Mouse (Mus musculus) CD4-positive naive resting alpha-beta T cell, adult 57 days (primary cell): ENCODE results near the gene Apoa1. TPM values are rescaled to one million over a fixed set of nuclear protein-coding genes. Genes with fewer than 3 reads are reported as not detected.

Experiments
- total RNA-seq: library from RNA; stranded (reverse); gene quantifications from one replicate; pipeline ENCODE4 v1.2.4, GENCODE M21; 2023

The Apoa1 gene
- not detected for total RNA-seq

DNA sequence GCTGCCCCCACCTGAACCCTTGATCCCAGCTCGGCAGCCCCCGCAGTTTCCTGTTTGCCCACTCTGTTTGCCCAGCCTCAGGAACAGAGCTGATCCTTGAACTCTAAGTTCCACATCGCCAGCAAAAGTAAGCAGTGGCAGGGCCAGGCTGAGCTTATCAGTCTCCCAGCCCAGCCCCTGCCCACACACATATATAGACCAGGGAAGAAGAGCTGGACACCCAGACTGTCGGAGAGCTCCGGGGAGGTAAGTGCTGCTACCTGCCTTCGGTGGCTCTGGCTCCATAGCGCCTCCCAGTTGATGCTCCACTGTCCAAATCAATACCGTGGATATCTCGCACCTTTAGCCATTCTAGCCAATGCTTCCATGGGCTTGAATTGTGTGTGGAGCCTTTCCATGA is at the start of gene Apoa1:
TSS of gene Apoa1 (plus strand) at position 90 of the 400 bp plus-strand sequence.

GRCm38 (mm10) chr9:46235596-46235648 is 7.0 kb downstream of the Apoa1 start, which contains the start of gene Apoc3:
Gene Apoc3 (minus strand): TSS chr9:46235636.

GRCm38 (mm10) chr9:46240526-46241153 is 12.3 kb downstream of the Apoa1 start, which contains the start of gene Apoa4:
Gene Apoa4 (plus strand): TSS chr9:46240696.

DNA sequence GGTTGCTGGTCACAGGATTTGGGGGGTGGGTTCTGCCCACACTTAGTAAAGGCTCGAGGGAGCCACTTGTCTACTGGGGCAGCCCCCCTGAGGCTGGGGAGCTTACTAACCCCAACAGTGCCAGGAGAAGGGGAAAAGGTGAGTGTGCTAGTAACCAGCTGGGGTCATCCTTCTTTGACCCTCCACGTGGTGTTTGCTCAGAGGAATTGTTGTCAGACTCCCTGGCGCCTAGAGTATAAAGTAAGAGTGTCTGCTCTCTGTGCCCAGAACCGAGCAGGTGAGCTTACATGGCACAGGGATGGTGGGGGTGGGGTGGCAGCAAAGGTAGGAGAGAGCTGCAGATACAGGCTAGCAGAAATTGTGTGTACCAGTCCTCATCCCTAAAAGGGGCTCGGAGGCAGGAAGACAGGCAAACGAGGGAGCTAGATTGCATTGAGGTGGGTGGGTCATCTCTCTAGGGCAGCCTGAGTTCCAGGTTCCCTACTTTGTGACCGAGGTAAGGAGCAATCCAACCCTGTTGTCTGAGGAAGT is 40.0 kb downstream of the Apoa1 start, which contains the start of gene Apoa5:
TSS of gene Apoa5 (plus strand) at position 291 of the 531 bp plus-strand sequence.

GRCm38 (mm10) chr9:46272677-46273454 is 44.5 kb downstream of the Apoa1 start, which contains the start of gene Zpr1:
Gene Zpr1 (plus strand): TSS chr9:46273064.

Other genes with a start within 250 kb of the Apoa1 start
- 61.5 TPM for gene Pafah1b2, start 215.9 kb upstream of the Apoa1 start, total RNA-seq
- gene Sik3, start 215.8 kb upstream of the Apoa1 start, total RNA-seq: 62.4 TPM
- not detected for gene Apoc3, start 7.1 kb downstream of the Apoa1 start, total RNA-seq
- gene Apoa4, start 12.1 kb downstream of the Apoa1 start, total RNA-seq: not detected
- gene Apoa5, start 40.1 kb downstream of the Apoa1 start, total RNA-seq: not detected
- 96.2 TPM for gene Zpr1, start 44.5 kb downstream of the Apoa1 start, total RNA-seq
- 25.4 TPM for gene Bud13, start 54.4 kb downstream of the Apoa1 start, total RNA-seq
- not detected for gene 4931429L15Rik, start 91.4 kb downstream of the Apoa1 start, total RNA-seq